Mouse (Mus musculus): ENCODE results near the gene Cyb5d1.

- TF ChIP-seq CTCF (IDR thresholded peaks at IDR 0.05; ENCODE audit: low read depth) (no peak), EP300 (IDR thresholded peaks at IDR 0.05; ENCODE audit: low read depth) (no peak)
Measured at GRCm38 (mm10) chr11:69364376-69364775, 31.1 kb downstream of the Cyb5d1 start.

Measured in liver, embryonic 14.5 days (tissue).